Mouse (Mus musculus) stomach, embryonic 16.5 days (tissue): ENCODE measurements around the gene Naif1. TPM values are rescaled to one million over a fixed set of nuclear protein-coding genes. Genes with fewer than 3 reads are reported as not detected.

Experiments used
- ATAC-seq: fragments of 200-750 bp; cut with Nextera tagmentation; 2 replicates; pipeline ENCODE4 v1.8.0; 2017; ENCODE audit warnings: moderate number of reproducible peaks, moderate TSS enrichment; ENCODE audit not compliant: insufficient read depth, low FRiP score
- H3K27ac ChIP-seq: fragments of 300-500 bp; sonication (generic); 2 replicates; pipeline ENCODE4 v1.5.1; 2014; ENCODE audit warnings: low read length
- H3K27me3 ChIP-seq: fragments of 300-500 bp; sonication (generic); 2 replicates; pipeline ENCODE4 v1.6.1; 2014; ENCODE audit warnings: low read length, control low read depth, mixed read lengths; ENCODE audit not compliant: control insufficient read depth, insufficient read depth
- H3K36me3 ChIP-seq: fragments of 300-500 bp; sonication (generic); 2 replicates; pipeline ENCODE4 v1.6.1; 2014; ENCODE audit warnings: low read length; ENCODE audit not compliant: control insufficient read depth, insufficient read depth
- H3K4me1 ChIP-seq: fragments of 300-500 bp; sonication (generic); 2 replicates; pipeline ENCODE4 v1.6.1; 2014; ENCODE audit warnings: low read length, control low read depth, mixed read lengths; ENCODE audit not compliant: control insufficient read depth, insufficient read depth
- H3K4me2 ChIP-seq: fragments of 300-500 bp; sonication (generic); 2 replicates; pipeline ENCODE4 v1.6.1; 2014; ENCODE audit warnings: low read depth, low read length, mixed read lengths
- H3K4me3 ChIP-seq: fragments of 300-500 bp; sonication (generic); replicated peaks from 2 replicates; pipeline ENCODE4 v1.5.1; 2014; ENCODE audit warnings: mild to moderate bottlenecking, low read length
- H3K9ac ChIP-seq: fragments of 300-500 bp; sonication (generic); 2 replicates; pipeline ENCODE4 v1.6.1; 2014; ENCODE audit warnings: low read length
- H3K9me3 ChIP-seq: fragments of 300-500 bp; sonication (generic); replicated peaks from 2 replicates; pipeline ENCODE4 v1.6.1; 2016; ENCODE audit warnings: low read length, control low read depth; ENCODE audit not compliant: control insufficient read depth
- WGBS: fragments of 180-500 bp; shearing (Covaris S2); extraction: QIAGEN DNeasy Blood & Tissue Kit; methylation state at CpG from one replicate; pipeline ENCODE4 v1.1.7; 2014; 5-methylcytosine and 5-hydroxymethylcytosine counted together
- polyA plus RNA-seq: library from polyadenylated mRNA; unstranded; fragments of >200 nt; fragmentation: Nextera tagmentation; extraction: Ambion mirVana; gene quantifications from 2 replicates; pipeline ENCODE4 v1.2.1, GENCODE M21; 2015

Gene Naif1
- polyA plus RNA-seq, 1 experiment from 2014 or later: 5.1 TPM

DNA sequence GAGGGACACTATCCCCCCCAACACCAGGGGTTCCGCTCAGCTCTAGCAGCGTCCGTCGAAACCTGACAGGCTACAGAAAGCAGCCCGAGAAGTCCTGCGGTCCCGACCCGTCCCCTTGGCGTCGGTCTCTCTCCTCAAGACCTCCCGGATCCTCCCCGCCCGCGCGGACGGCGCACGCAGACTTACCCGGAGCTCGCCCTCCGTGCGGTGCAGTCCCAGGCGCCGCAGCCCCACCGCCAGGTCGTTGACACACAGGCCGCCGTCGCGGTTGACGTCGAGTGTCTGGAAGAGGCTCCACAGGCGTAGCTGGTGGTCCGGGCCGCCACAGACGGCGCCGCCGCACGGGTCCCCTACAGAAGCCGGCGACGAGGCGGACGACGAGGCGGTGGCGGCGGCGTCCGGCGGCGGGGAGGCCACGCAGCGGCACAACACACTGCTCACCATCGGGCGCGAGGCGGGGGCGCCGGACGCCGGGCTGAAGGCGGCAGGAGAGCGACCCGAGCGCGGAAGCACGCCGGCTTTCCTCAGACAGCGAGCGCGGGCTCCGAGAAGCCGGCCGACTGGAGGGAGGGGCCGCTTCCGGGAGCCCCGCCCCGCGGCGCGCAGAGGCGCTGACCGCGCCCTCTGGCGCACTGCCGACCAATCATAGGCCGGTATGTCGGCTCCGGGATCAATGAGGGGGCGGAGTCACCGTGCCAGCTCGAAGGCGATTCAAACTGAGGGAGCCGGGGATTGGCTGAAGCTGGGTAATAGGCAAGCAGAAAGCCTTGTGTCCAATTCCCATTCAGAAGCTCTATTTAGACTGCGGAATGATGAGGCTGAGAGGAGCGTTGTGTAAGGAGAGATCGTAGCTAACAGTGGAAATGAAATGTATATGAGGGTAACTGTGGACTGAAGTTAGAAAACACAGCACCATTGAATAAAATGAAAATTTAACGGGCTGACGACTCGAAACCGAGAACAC is 906 bp downstream of the Naif1 start, which contains the start of gene Slc25a25:
Gene Slc25a25 (minus strand): TSS at position 565 of the 964 bp plus-strand sequence.
- H3K4me2 ChIP-seq: peak within 1 kb of the TSS; percentile 95
- H3K27me3 ChIP-seq: no peaks in the 10 kb centered on the region
- no peaks in the 10 kb centered on the region for H3K9me3 ChIP-seq
- peak; percentile 88 for ATAC-seq
- under 1% methylated on average over 100 of the region's 103 CpGs for WGBS
- H3K9ac ChIP-seq: peak within 1 kb of the TSS; percentile 86
- peak within 1 kb of the TSS; percentile 99 for H3K27ac ChIP-seq
- H3K36me3 ChIP-seq: 0 out of 2 replicates have a peak, but pooled peaks cover 5% of the 10 kb centered on the region
- H3K4me1 ChIP-seq: peaks cover 41% of the 10 kb centered on the region
- peak within 1 kb of the TSS; percentile 75 for H3K4me3 ChIP-seq

GRCm38 (mm10) chr2:32451870-32452372 is 1.7 kb downstream of the Naif1 start:
- peak overlapping the region; percentile 73 for H3K9ac ChIP-seq
- under 1% methylated on average over 25 of the region's 25 CpGs for WGBS
- 0 out of 2 replicates have a peak, but pooled peaks cover 7% of the 10 kb centered on the region for H3K36me3 ChIP-seq
- H3K4me1 ChIP-seq: peaks cover 37% of the 10 kb centered on the region
- ATAC-seq: peak; percentile 96
- H3K4me2 ChIP-seq: peak overlapping the region; percentile 95
- H3K27me3 ChIP-seq: no peaks in the 10 kb centered on the region
- peak overlapping the region; percentile 99 for H3K27ac ChIP-seq
- no peaks in the 10 kb centered on the region for H3K9me3 ChIP-seq
- peak overlapping the region; percentile 75 for H3K4me3 ChIP-seq

DNA sequence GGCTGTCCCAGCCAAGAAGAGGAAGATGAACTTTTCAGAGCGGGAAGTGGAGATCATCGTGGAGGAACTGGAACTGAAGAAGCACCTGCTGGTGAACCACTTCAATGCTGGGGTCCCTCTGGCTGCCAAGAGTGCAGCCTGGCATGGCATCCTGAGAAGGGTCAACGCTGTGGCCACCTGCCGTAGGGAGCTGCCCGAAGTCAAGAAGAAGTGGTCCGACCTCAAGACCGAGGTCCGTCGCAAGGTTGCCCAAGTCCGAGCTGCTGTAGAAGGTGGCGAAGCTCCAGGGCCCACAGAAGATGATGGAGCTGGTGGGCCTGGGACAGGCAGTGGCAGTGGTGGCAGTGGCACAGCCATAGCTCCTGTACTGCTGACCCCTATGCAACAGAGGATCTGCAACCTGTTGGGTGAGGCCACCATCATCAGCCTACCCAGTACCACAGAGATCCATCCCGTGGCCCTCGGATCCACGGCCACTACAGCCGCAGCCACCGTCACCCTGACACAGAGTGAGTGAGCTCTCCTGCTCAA is 2.2 kb downstream of the Naif1 start:
- Histone ChIP-seq H3K4me3 (peak overlapping the region; percentile 45), H3K4me2 (peak overlapping the region; percentile 95), H3K27ac (peak overlapping the region; percentile 83), H3K4me1 (peaks cover 34% of the 10 kb centered on the region), H3K36me3 (0 out of 2 replicates have a peak, but pooled peaks cover 7% of the 10 kb centered on the region), H3K27me3 (no peaks in the 10 kb centered on the region), H3K9ac (peak overlapping the region; percentile 63), H3K9me3 (no peaks in the 10 kb centered on the region)
- no peak for ATAC-seq
- 93% methylated on average over 16 of the region's 16 CpGs for WGBS

DNA sequence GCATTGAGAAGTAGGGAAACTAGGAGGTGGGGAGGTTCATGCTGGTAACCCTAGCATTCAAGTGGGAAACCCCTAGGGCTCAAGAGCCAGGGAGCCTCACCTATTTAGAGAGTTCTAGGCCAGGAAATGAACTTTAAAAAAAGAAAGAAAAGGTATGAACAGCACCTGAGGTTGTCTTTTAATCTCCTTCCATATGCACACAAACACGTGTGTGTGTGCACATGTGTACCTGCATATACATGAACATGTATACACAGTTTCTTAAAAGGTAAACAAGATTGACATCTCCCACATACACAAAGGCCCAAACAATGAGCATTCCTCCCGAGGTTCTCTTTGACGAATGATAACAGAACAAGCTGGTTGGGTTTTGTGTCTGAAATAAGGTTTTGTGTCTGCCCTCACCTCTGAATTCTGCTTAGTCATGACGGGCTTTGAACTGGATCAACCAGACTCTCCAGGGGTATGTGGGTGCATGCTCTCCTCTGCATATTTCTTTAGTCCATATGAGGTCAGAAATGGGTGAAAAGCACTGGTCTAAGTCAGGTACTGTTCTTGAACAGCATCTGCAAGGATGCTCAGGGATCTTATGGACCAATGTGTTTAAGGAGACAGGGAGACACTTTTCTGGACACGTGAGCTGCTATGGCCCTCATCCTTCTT is 3.5 kb downstream of the Naif1 start:
- no peak overlapping the region for H3K4me3 ChIP-seq
- ATAC-seq: no peak
- H3K27me3 ChIP-seq: no peaks in the 10 kb centered on the region
- H3K36me3 ChIP-seq: 0 out of 2 replicates have a peak, but pooled peaks cover 7% of the 10 kb centered on the region
- no peaks in the 10 kb centered on the region for H3K9me3 ChIP-seq
- H3K4me2 ChIP-seq: peak overlapping the region; percentile 15; the same call in 1 of the 2 replicates
- 55% methylated on average over 5 of the region's 5 CpGs for WGBS
- H3K27ac ChIP-seq: peak overlapping the region; percentile 1; the same call in 1 of the 2 replicates
- no peak overlapping the region for H3K9ac ChIP-seq
- peaks cover 28% of the 10 kb centered on the region for H3K4me1 ChIP-seq

DNA sequence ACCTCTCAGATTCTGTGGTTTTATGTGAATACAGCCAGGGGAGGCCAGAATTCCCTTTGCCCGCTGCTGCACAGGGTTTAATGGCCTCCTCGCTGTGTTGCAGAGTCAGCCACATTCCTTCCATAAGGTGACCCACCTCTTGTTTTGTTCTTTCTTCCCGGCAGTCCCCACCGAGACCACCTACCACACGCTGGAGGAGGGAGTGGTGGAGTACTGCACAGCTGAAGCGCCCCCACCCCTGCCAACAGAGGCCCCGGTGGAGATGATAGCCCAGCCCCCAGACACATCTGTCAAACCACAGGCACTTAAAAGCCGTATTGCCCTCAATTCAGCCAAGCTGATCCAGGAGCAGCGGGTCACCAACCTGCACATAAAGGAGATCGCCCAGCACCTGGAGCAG is 4.4 kb downstream of the Naif1 start:
- Histone ChIP-seq H3K9me3 (no peaks in the 10 kb centered on the region), H3K9ac (no peak overlapping the region), H3K4me3 (no peak overlapping the region), H3K27me3 (no peaks in the 10 kb centered on the region), H3K36me3 (0 out of 2 replicates have a peak, but pooled peaks cover 7% of the 10 kb centered on the region), H3K4me1 (peaks cover 28% of the 10 kb centered on the region), H3K27ac (no peak overlapping the region), H3K4me2 (no peak overlapping the region)
- WGBS: 73% methylated on average over 10 of the region's 10 CpGs
- ATAC-seq: no peak

DNA sequence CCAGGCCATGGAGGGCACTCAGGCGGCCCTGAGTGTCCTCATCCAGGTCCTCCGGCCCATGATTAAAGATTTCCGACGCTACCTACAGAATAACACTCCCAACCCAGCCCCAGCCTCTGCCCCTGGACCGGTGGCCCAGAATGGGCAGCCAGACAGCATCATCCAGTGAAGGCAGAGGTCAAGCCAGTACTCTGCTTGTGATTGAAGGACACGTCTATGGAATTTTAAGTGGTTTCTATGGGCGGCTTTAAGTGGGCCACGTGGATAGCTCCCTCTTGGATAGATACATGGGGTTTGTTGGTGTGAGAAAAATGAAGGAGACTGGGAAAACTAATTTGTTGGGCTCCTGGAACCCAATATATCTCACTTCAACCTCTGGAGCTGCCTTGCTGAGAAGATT is 4.8 kb downstream of the Naif1 start:
- Histone ChIP-seq H3K4me3 (no peak overlapping the region), H3K27ac (no peak overlapping the region)
- no peak for ATAC-seq

DNA sequence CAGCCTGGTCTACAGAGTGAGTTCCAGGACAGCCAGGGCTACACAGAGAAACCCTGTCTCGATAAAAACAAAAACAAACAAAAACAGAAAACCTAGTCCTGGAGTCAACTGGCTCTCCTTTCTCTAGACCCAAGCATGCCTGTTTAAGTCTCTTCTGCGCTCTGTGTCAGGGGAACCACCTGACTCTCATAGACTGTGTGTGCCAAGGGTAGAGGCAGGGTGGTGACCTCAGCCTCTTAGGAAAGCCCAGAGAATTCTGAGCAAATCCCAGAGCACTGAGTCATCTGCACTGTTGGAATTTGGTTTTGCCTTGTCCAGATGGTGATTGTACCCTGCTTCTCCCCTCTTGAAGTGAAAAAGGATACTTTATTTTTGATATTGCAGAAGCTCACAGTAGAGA is 8.0 kb downstream of the Naif1 start:
- 73% methylated on average over 2 of the region's 2 CpGs for WGBS
- H3K4me1 ChIP-seq: peaks cover 11% of the 10 kb centered on the region
- H3K4me3 ChIP-seq: no peak overlapping the region
- H3K9me3 ChIP-seq: no peaks in the 10 kb centered on the region
- no peaks in the 10 kb centered on the region for H3K27me3 ChIP-seq
- H3K27ac ChIP-seq: no peak overlapping the region
- no peak for ATAC-seq
- 0 out of 2 replicates have a peak, but pooled peaks cover 7% of the 10 kb centered on the region for H3K36me3 ChIP-seq
- no peak overlapping the region for H3K4me2 ChIP-seq
- no peak overlapping the region for H3K9ac ChIP-seq

More for the DNA sequence above, 4.8 kb downstream of the Naif1 start:
- no peak overlapping the region for H3K9ac ChIP-seq
- no peak overlapping the region for H3K4me2 ChIP-seq
- no peaks in the 10 kb centered on the region for H3K27me3 ChIP-seq
- 0 out of 2 replicates have a peak, but pooled peaks cover 7% of the 10 kb centered on the region for H3K36me3 ChIP-seq
- no peaks in the 10 kb centered on the region for H3K9me3 ChIP-seq
- 76% methylated on average over 8 of the region's 8 CpGs for WGBS
- H3K4me1 ChIP-seq: peaks cover 26% of the 10 kb centered on the region

- Histone ChIP-seq H3K4me3 (no peak overlapping the region), H3K9me3 (no peaks in the 10 kb centered on the region), H3K36me3 (0 out of 2 replicates have a peak, but pooled peaks cover 7% of the 10 kb centered on the region), H3K27ac (no peak overlapping the region), H3K4me2 (no peak overlapping the region), H3K27me3 (no peaks in the 10 kb centered on the region), H3K4me1 (peaks cover 11% of the 10 kb centered on the region), H3K9ac (no peak overlapping the region)
- no peak for ATAC-seq
- 80% methylated on average over 2 of the region's 2 CpGs for WGBS
Observed at GRCm38 (mm10) chr2:32459657-32460056, 9.4 kb downstream of the Naif1 start.
